Mouse (Mus musculus) embryo, embryonic 11.5 days (tissue): Measurements from ENCODE around the gene Esrrg.

ENCODE experiments used
- DNase-seq: peaks from one replicate; pipeline ENCODE4 v3.0.0-alpha.2; 2012; ENCODE audit warnings: low read depth, low spot score

Gene Esrrg

GRCm38 (mm10) chr1:187706046-187706445, 97.5 kb downstream of the Esrrg start:
- no peak for DNase-seq

- DNase-seq = no peak
These were observed 98.6 kb downstream of the Esrrg start for GRCm38 (mm10) chr1:187707176-187707575.

- no peak for DNase-seq
These were observed 101.9 kb downstream of the Esrrg start for GRCm38 (mm10) chr1:187710434-187710948.

GRCm38 (mm10) chr1:187721035-187721434, 112.4 kb downstream of the Esrrg start:
- no peak for DNase-seq

GRCm38 (mm10) chr1:187722016-187722415, 113.4 kb downstream of the Esrrg start:
- no peak for DNase-seq

GRCm38 (mm10) chr1:187724651-187725050, 116.1 kb downstream of the Esrrg start:
- DNase-seq = no peak

- no peak for DNase-seq
These were observed 116.8 kb downstream of the Esrrg start for GRCm38 (mm10) chr1:187725351-187725750.

GRCm38 (mm10) chr1:187731171-187731570, 122.6 kb downstream of the Esrrg start:
- no peak for DNase-seq

GRCm38 (mm10) chr1:187736507-187736906, 127.9 kb downstream of the Esrrg start:
- DNase-seq = no peak

GRCm38 (mm10) chr1:187737296-187737695, 128.7 kb downstream of the Esrrg start:
- DNase-seq = no peak

GRCm38 (mm10) chr1:187740531-187740930, 131.9 kb downstream of the Esrrg start:
- no peak for DNase-seq

- DNase-seq = no peak
These were observed 132.7 kb downstream of the Esrrg start for GRCm38 (mm10) chr1:187741306-187741705.

GRCm38 (mm10) chr1:187742071-187742470, 133.5 kb downstream of the Esrrg start:
- no peak for DNase-seq

- DNase-seq = no peak
These were observed 140.7 kb downstream of the Esrrg start for GRCm38 (mm10) chr1:187749294-187749693.

- DNase-seq = no peak
These were observed 141.3 kb downstream of the Esrrg start for GRCm38 (mm10) chr1:187749931-187750330.

- DNase-seq = no peak
These were observed 146.9 kb downstream of the Esrrg start for GRCm38 (mm10) chr1:187755528-187755927.

GRCm38 (mm10) chr1:187757981-187758380, 149.4 kb downstream of the Esrrg start:
- DNase-seq = no peak

GRCm38 (mm10) chr1:187758546-187758945, 150.0 kb downstream of the Esrrg start:
- DNase-seq = no peak

GRCm38 (mm10) chr1:187759536-187759935, 150.9 kb downstream of the Esrrg start:
- no peak for DNase-seq

GRCm38 (mm10) chr1:187762641-187763450, 154.3 kb downstream of the Esrrg start:
- no peak for DNase-seq

- DNase-seq = no peak
These were observed 154.8 kb downstream of the Esrrg start for GRCm38 (mm10) chr1:187763451-187763755.

GRCm38 (mm10) chr1:187763821-187764220, 155.2 kb downstream of the Esrrg start:
- no peak for DNase-seq

- DNase-seq = no peak
These were observed 157.0 kb downstream of the Esrrg start for GRCm38 (mm10) chr1:187765577-187765976.

- DNase-seq = no peak
These were observed 158.8 kb downstream of the Esrrg start for GRCm38 (mm10) chr1:187767355-187767754.
